Mouse (Mus musculus) neural tube, embryonic 11.5 days (tissue): ENCODE data around the gene Grin2c. TPM values are rescaled to one million over a fixed set of nuclear protein-coding genes. Genes with fewer than 3 reads are reported as not detected.

ENCODE experiments used
- ATAC-seq: fragments of 200-750 bp; cut with Nextera tagmentation; 2 replicates; pipeline ENCODE4 v1.8.0; 2017; ENCODE audit warnings: moderate number of reproducible peaks, mild to moderate bottlenecking, moderate TSS enrichment, moderate library complexity; ENCODE audit not compliant: insufficient read depth, low FRiP score, low TSS enrichment
- DNase-seq: peaks from one replicate; pipeline ENCODE4 v3.0.0-alpha.2; 2015; ENCODE audit warnings: low spot score
- H3K27ac ChIP-seq: fragments of 300-500 bp; sonication (generic); 2 replicates; pipeline ENCODE4 v1.5.1; 2014; ENCODE audit warnings: low read depth, mild to moderate bottlenecking, low read length
- H3K27me3 ChIP-seq: fragments of 300-500 bp; sonication (generic); 2 replicates; pipeline ENCODE4 v1.6.1; 2014; ENCODE audit warnings: mild to moderate bottlenecking, low read length, mixed read lengths; ENCODE audit not compliant: control insufficient read depth, insufficient read depth
- H3K36me3 ChIP-seq: fragments of 300-500 bp; sonication (generic); 2 replicates; pipeline ENCODE4 v1.6.1; 2014; ENCODE audit warnings: mild to moderate bottlenecking, low read length, moderate library complexity, mixed read lengths; ENCODE audit not compliant: control insufficient read depth, insufficient read depth
- H3K4me1 ChIP-seq: fragments of 300-500 bp; sonication (generic); 2 replicates; pipeline ENCODE4 v1.6.1; 2014; ENCODE audit warnings: low read length, mixed read lengths; ENCODE audit not compliant: control insufficient read depth, insufficient read depth
- H3K4me2 ChIP-seq: fragments of 300-500 bp; sonication (generic); 2 replicates; pipeline ENCODE4 v1.6.1; 2014; ENCODE audit warnings: low read depth, mild to moderate bottlenecking, moderate library complexity
- H3K4me3 ChIP-seq: fragments of 300-500 bp; sonication (generic); 2 replicates; pipeline ENCODE4 v1.5.1; 2014; ENCODE audit warnings: low read depth, low read length
- H3K9ac ChIP-seq: fragments of 300-500 bp; sonication (generic); 2 replicates; pipeline ENCODE4 v1.6.1; 2014; ENCODE audit warnings: mild to moderate bottlenecking, low read length
- H3K9me3 ChIP-seq: fragments of 300-500 bp; sonication (generic); 2 replicates; pipeline ENCODE4 v1.6.1; 2016; ENCODE audit warnings: low read length; ENCODE audit not compliant: control insufficient read depth
- WGBS: fragments of 180-500 bp; shearing (Covaris S2); extraction: QIAGEN DNeasy Blood & Tissue Kit; methylation state at CpG from one replicate; pipeline ENCODE4 v1.1.7; 2014; 5-methylcytosine and 5-hydroxymethylcytosine counted together
- polyA plus RNA-seq: library from polyadenylated mRNA; unstranded; fragments of >200 nt; fragmentation: Nextera tagmentation; extraction: Ambion mirVana; gene quantifications from 2 replicates; pipeline ENCODE4 v1.2.1, GENCODE M21; 2014

The Grin2c gene
- polyA plus RNA-seq, 1 experiment from 2014 or later: 0.57 TPM

- Histone ChIP-seq H3K36me3 (no peaks in the 10 kb centered on the region), H3K4me1 (peaks cover 29% of the 10 kb centered on the region), H3K27me3 (no peaks in the 10 kb centered on the region; the same call in 1 of the 2 replicates), H3K9ac (no peak overlapping the region; the same call in 1 of the 2 replicates), H3K27ac (no peak overlapping the region), H3K4me2 (no peak overlapping the region), H3K9me3 (no peaks in the 10 kb centered on the region), H3K4me3 (no peak overlapping the region)
- DNase-seq (no peak), ATAC-seq (no peak)
- 48% methylated on average over 14 of the region's 14 CpGs for WGBS
Measured at GRCm38 (mm10) chr11:115226811-115227491, 40.1 kb downstream of the Grin2c start.

DNA sequence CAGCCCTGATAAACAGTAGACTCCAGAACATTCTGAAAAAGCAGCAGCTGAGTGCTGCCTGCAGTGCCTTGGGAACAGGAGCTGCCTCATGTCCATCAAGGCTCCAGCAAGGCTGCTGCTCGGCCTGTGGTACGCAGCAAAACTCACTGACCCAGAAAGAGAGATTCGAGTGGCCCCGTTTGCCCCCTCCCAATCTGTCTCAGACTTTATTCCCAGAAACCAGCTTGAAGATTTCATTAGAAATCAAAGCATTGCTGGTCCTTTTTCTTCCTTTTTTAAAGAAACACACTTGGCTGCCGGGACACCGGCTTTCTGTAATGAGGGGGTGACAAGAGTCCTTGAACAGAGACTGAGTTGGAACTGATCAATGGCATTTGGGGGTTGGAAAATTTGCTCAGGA lies 41.7 kb downstream of the Grin2c start:
- Histone ChIP-seq H3K9me3 (no peaks in the 10 kb centered on the region), H3K4me3 (no peak overlapping the region), H3K27ac (no peak overlapping the region), H3K36me3 (no peaks in the 10 kb centered on the region), H3K27me3 (no peaks in the 10 kb centered on the region; the same call in 1 of the 2 replicates), H3K4me2 (no peak overlapping the region), H3K9ac (no peak overlapping the region), H3K4me1 (peaks cover 20% of the 10 kb centered on the region)
- DNase-seq: no peak
- no peak for ATAC-seq
- WGBS: 70% methylated on average over 6 of the region's 6 CpGs

GRCm38 (mm10) chr11:115224889-115225288 lies 42.2 kb downstream of the Grin2c start:
- no peak overlapping the region for H3K9ac ChIP-seq
- DNase-seq: peak; percentile 78
- H3K4me1 ChIP-seq: peaks cover 20% of the 10 kb centered on the region

DNA sequence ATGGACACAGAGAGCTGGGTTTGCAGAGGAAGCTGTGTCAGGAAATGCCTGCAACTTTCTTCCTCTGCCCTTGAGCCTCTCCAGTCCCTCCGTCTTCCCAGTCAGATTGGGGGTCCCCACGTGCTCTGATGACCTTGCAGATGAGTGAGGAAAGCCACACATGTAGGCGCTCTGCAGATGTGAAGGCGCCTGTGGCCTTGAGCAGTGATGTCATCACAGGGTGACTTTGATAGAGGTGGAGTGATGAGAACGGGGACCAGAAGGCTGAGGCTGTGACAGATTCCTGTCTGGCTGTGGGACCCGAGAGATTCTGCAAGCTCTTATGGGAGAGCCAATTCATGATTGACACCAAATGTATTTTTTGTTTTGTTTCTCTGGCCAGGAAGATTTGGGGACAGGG lies 43.2 kb downstream of the Grin2c start:
- Histone ChIP-seq H3K9me3 (no peaks in the 10 kb centered on the region), H3K27ac (no peak overlapping the region), H3K4me2 (no peak overlapping the region), H3K36me3 (no peaks in the 10 kb centered on the region), H3K9ac (no peak overlapping the region), H3K27me3 (no peaks in the 10 kb centered on the region; the same call in 1 of the 2 replicates), H3K4me3 (no peak overlapping the region), H3K4me1 (peaks cover 14% of the 10 kb centered on the region)
- 78% methylated on average over 6 of the region's 6 CpGs for WGBS
- DNase-seq (no peak), ATAC-seq (no peak)

More at GRCm38 (mm10) chr11:115224889-115225288, 42.2 kb downstream of the Grin2c start:
- no peak for ATAC-seq
- Histone ChIP-seq H3K4me2 (no peak overlapping the region), H3K27ac (no peak overlapping the region), H3K4me3 (no peak overlapping the region), H3K9me3 (no peaks in the 10 kb centered on the region), H3K36me3 (no peaks in the 10 kb centered on the region), H3K27me3 (no peaks in the 10 kb centered on the region; the same call in 1 of the 2 replicates)
- 52% methylated on average over 8 of the region's 8 CpGs for WGBS

- no peak overlapping the region for H3K9ac ChIP-seq
Measured at GRCm38 (mm10) chr11:115223451-115223850, 43.6 kb downstream of the Grin2c start.

DNA sequence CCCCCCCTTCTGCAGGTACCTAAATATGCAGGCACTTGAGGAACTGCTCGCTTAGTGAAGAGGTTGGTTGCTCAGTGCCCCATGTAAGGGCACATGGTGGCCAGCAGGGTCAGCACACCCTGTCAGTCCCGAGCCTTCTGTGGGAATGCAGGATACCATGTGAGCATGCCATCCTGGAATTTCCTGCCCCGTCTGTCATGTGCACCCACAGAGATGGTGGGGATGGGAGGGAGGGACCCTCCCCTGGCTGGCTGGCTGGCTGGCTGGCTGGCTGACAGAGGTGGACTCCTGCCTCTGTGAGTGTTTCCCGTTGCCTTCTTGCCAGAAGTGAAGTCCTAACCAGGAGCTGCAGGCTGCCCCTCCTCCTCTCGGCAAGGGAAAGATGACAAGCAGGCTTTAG lies 44.5 kb downstream of the Grin2c start:
- H3K9ac ChIP-seq: no peak overlapping the region
- H3K4me2 ChIP-seq: no peak overlapping the region
- H3K36me3 ChIP-seq: no peaks in the 10 kb centered on the region
- no peak overlapping the region for H3K4me3 ChIP-seq
- ATAC-seq (no peak), DNase-seq (no peak)
- peaks cover 10% of the 10 kb centered on the region for H3K4me1 ChIP-seq
- no peaks in the 10 kb centered on the region; the same call in 1 of the 2 replicates for H3K27me3 ChIP-seq
- H3K9me3 ChIP-seq: no peaks in the 10 kb centered on the region
- 42% methylated on average over 5 of the region's 5 CpGs for WGBS
- H3K27ac ChIP-seq: no peak overlapping the region

More at GRCm38 (mm10) chr11:115223451-115223850, 43.6 kb downstream of the Grin2c start:
- ATAC-seq (no peak), DNase-seq (no peak)
- Histone ChIP-seq H3K4me1 (peaks cover 12% of the 10 kb centered on the region), H3K4me3 (no peak overlapping the region), H3K9me3 (no peaks in the 10 kb centered on the region), H3K4me2 (no peak overlapping the region), H3K27ac (no peak overlapping the region), H3K36me3 (no peaks in the 10 kb centered on the region), H3K27me3 (no peaks in the 10 kb centered on the region; the same call in 1 of the 2 replicates)
- 67% methylated on average over 11 of the region's 11 CpGs for WGBS

DNA sequence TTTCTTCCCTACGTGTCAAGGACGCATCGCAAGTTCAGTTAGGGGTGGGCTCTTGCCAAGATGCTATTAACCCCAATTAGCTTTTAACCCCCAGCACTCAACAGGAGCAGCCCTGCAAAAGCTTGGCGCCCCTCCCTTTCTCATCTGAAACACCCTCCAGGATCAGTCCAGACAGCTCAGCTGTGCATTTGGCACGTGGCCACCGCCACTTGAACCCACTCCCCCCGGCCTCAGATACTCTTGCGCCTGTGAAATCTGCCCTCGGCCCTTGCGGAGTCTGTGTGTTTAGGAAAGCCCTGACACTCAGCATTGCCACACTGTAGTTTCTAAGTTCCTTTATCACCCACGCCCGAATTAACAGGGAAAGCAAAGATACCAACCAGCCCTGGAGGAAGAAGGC lies 45.0 kb downstream of the Grin2c start:
- H3K4me3 ChIP-seq: no peak overlapping the region
- H3K9ac ChIP-seq: no peak overlapping the region
- DNase-seq (no peak), ATAC-seq (no peak)
- no peaks in the 10 kb centered on the region for H3K36me3 ChIP-seq
- no peaks in the 10 kb centered on the region for H3K9me3 ChIP-seq
- H3K27me3 ChIP-seq: no peaks in the 10 kb centered on the region; the same call in 1 of the 2 replicates
- H3K27ac ChIP-seq: no peak overlapping the region
- 68% methylated on average over 12 of the region's 12 CpGs for WGBS
- H3K4me1 ChIP-seq: peaks cover 9% of the 10 kb centered on the region
- no peak overlapping the region for H3K4me2 ChIP-seq

- H3K4me1 ChIP-seq: no peaks in the 10 kb centered on the region
- DNase-seq: no peak
- H3K27ac ChIP-seq: no peak overlapping the region
- 89% methylated on average over 10 of the region's 10 CpGs for WGBS
- H3K36me3 ChIP-seq: no peaks in the 10 kb centered on the region
- H3K27me3 ChIP-seq: no peaks in the 10 kb centered on the region
- no peak for ATAC-seq
- no peak overlapping the region for H3K4me3 ChIP-seq
- H3K9ac ChIP-seq: no peak overlapping the region
- no peaks in the 10 kb centered on the region for H3K9me3 ChIP-seq
- H3K4me2 ChIP-seq: no peak overlapping the region
Measured at GRCm38 (mm10) chr11:115219685-115220084, 47.4 kb downstream of the Grin2c start.

DNA sequence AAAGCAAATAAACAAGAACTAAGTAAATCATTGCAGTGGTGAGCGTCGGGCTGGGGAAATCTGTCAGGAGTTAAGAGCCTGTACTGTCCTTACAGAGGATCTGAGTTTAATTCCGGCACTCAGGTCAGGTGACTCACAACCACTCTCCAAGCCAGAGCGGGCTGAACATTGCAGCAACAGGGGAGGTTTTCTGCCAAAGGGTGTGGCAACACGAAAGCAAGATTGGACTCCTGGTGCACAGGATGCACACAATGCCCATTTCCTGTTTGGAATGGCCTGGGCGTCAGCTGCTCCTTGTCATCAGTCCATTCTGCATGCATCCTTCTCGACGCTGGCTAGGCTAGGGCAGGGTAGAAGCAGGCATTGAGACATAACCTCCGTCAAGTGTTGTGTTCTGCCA lies 47.8 kb downstream of the Grin2c start:
- no peak for DNase-seq
- 75% methylated on average over 9 of the region's 9 CpGs for WGBS

More for the DNA sequence above, 47.8 kb downstream of the Grin2c start:
- Histone ChIP-seq H3K36me3 (no peaks in the 10 kb centered on the region), H3K4me1 (no peaks in the 10 kb centered on the region), H3K4me3 (no peak overlapping the region), H3K4me2 (no peak overlapping the region), H3K9me3 (no peaks in the 10 kb centered on the region), H3K27me3 (no peaks in the 10 kb centered on the region), H3K9ac (no peak overlapping the region), H3K27ac (no peak overlapping the region)
- ATAC-seq: no peak
